Mouse (Mus musculus): ENCODE measurements around the gene Rab14. TPM values are rescaled to one million over a fixed set of nuclear protein-coding genes. Genes with fewer than 3 reads are reported as not detected.

Gene Rab14
- total and polyA plus RNA-seq, 3 experiments, result 127 to 1,231 (median 186) TPM

- ATAC-seq (ENCODE audit: extremely low read depth, insufficient number of reproducible peaks, low FRiP score, poor library complexity, severe bottlenecking), result no peak
- no peak for TF ChIP-seq GATA1 (IDR thresholded peaks at IDR 0.05; ENCODE audit: borderline replicate concordance, low read length)
- peaks cover 8% of the 10 kb centered on the region; the same call in 1 of the 2 replicates for H3K4me1 ChIP-seq (ENCODE audit: insufficient read depth, low read depth, low read length)
- no peak for DNase-seq (ENCODE audit: low spot score)
- no peak overlapping the region for H3K4me3 ChIP-seq (ENCODE audit: low read depth, low read length)
- H3K9me3 ChIP-seq (replicated peaks), result no peaks in the 10 kb centered on the region
- H3K36me3 ChIP-seq (replicated peaks), result peaks cover 98% of the 10 kb centered on the region
- H3K27me3 ChIP-seq (ENCODE audit: insufficient read depth, low read length), result no peaks in the 10 kb centered on the region
Measured at GRCm38 (mm10) chr2:35153844-35154554, 46.9 kb downstream of the Rab14 start.

- ATAC-seq (ENCODE audit: extremely low read depth, insufficient number of reproducible peaks, low FRiP score, poor library complexity, severe bottlenecking) (no peak), DNase-seq (ENCODE audit: low spot score) (no peak)
- H3K9me3 ChIP-seq (replicated peaks), result no peaks in the 10 kb centered on the region
- H3K4me1 ChIP-seq (ENCODE audit: insufficient read depth, low read depth, low read length), result peaks cover 8% of the 10 kb centered on the region; the same call in 1 of the 2 replicates
- TF ChIP-seq GATA1 (IDR thresholded peaks at IDR 0.05; ENCODE audit: borderline replicate concordance, low read length) (no peak), POLR2AphosphoS5 (IDR thresholded peaks at IDR 0.05; ENCODE audit: insufficient replicate concordance, low read depth, low read length) (no peak), TAL1 (conservative IDR thresholded peaks at IDR 0.05; ENCODE audit: low read depth, low read length) (no peak), CTCF (IDR thresholded peaks at IDR 0.05; ENCODE audit: low read depth, low read length) (no peak), GATA2 (IDR thresholded peaks at IDR 0.05; ENCODE audit: borderline replicate concordance, low read depth, low read length) (no peak)
- no peak overlapping the region for H3K4me3 ChIP-seq (ENCODE audit: low read depth, low read length)
- H3K27me3 ChIP-seq (ENCODE audit: insufficient read depth, low read length), result no peaks in the 10 kb centered on the region
- peaks cover 99% of the 10 kb centered on the region for H3K36me3 ChIP-seq (replicated peaks)
Measured at GRCm38 (mm10) chr2:35153179-35153578, 47.7 kb downstream of the Rab14 start.

GRCm38 (mm10) chr2:35151303-35151882 lies 49.5 kb downstream of the Rab14 start:
- TF ChIP-seq GATA2 (IDR thresholded peaks at IDR 0.05; ENCODE audit: borderline replicate concordance, low read depth, low read length) (no peak), GATA1 (IDR thresholded peaks at IDR 0.05; ENCODE audit: borderline replicate concordance, low read length) (no peak), POLR2AphosphoS5 (IDR thresholded peaks at IDR 0.05; ENCODE audit: insufficient replicate concordance, low read depth, low read length) (no peak)
- peaks cover 1% of the 10 kb centered on the region; the same call in 1 of the 2 replicates for H3K4me1 ChIP-seq (ENCODE audit: insufficient read depth, low read depth, low read length)
- no peaks in the 10 kb centered on the region for H3K9me3 ChIP-seq (replicated peaks)
- DNase-seq (ENCODE audit: low spot score), result no peak
- H3K4me3 ChIP-seq (ENCODE audit: low read depth, low read length), result no peak overlapping the region
- peaks cover 99% of the 10 kb centered on the region for H3K36me3 ChIP-seq (replicated peaks)
- no peak for ATAC-seq (ENCODE audit: extremely low read depth, insufficient number of reproducible peaks, low FRiP score, poor library complexity, severe bottlenecking)
- H3K27me3 ChIP-seq (ENCODE audit: insufficient read depth, low read length), result no peaks in the 10 kb centered on the region

- H3K36me3 ChIP-seq (replicated peaks), result peaks cover 99% of the 10 kb centered on the region
- peaks cover 2% of the 10 kb centered on the region; the same call in 1 of the 2 replicates for H3K4me1 ChIP-seq (ENCODE audit: insufficient read depth, low read depth, low read length)
- TF ChIP-seq TAL1 (conservative IDR thresholded peaks at IDR 0.05; ENCODE audit: low read depth, low read length) (no peak), POLR2AphosphoS5 (IDR thresholded peaks at IDR 0.05; ENCODE audit: insufficient replicate concordance, low read depth, low read length) (no peak), GATA1 (IDR thresholded peaks at IDR 0.05; ENCODE audit: borderline replicate concordance, low read length) (no peak), CTCF (IDR thresholded peaks at IDR 0.05; ENCODE audit: low read depth, low read length) (no peak), GATA2 (IDR thresholded peaks at IDR 0.05; ENCODE audit: borderline replicate concordance, low read depth, low read length) (no peak)
- H3K9me3 ChIP-seq (replicated peaks), result no peaks in the 10 kb centered on the region
- ATAC-seq (ENCODE audit: extremely low read depth, insufficient number of reproducible peaks, low FRiP score, poor library complexity, severe bottlenecking) (no peak), DNase-seq (ENCODE audit: low spot score) (no peak)
- H3K27me3 ChIP-seq (ENCODE audit: insufficient read depth, low read length), result no peaks in the 10 kb centered on the region
- H3K4me3 ChIP-seq (ENCODE audit: low read depth, low read length), result no peak overlapping the region
Measured at GRCm38 (mm10) chr2:35148806-35149205, 52.1 kb downstream of the Rab14 start.

GRCm38 (mm10) chr2:35141673-35142072 lies 59.2 kb downstream of the Rab14 start:
- Histone ChIP-seq H3K27me3 (ENCODE audit: insufficient read depth, low read length) (no peaks in the 10 kb centered on the region), H3K36me3 (replicated peaks) (peaks cover 93% of the 10 kb centered on the region)

GRCm38 (mm10) chr2:35138576-35138975 lies 62.3 kb downstream of the Rab14 start:
- no peak for TF ChIP-seq CTCF (IDR thresholded peaks at IDR 0.05; ENCODE audit: low read depth, low read length)
- TF ChIP-seq TAL1 (conservative IDR thresholded peaks at IDR 0.05; ENCODE audit: low read depth, low read length), result no peak
- TF ChIP-seq POLR2AphosphoS5 (IDR thresholded peaks at IDR 0.05; ENCODE audit: insufficient replicate concordance, low read depth, low read length), result no peak
- no peak for TF ChIP-seq GATA2 (IDR thresholded peaks at IDR 0.05; ENCODE audit: borderline replicate concordance, low read depth, low read length)
- TF ChIP-seq GATA1 (IDR thresholded peaks at IDR 0.05; ENCODE audit: borderline replicate concordance, low read length), result no peak
- H3K4me3 ChIP-seq (ENCODE audit: low read depth, low read length), result no peak overlapping the region
- no peak for DNase-seq (ENCODE audit: low spot score)
- H3K27me3 ChIP-seq (ENCODE audit: insufficient read depth, low read length), result no peaks in the 10 kb centered on the region
- H3K9me3 ChIP-seq (replicated peaks), result no peaks in the 10 kb centered on the region
- H3K4me1 ChIP-seq (ENCODE audit: insufficient read depth, low read depth, low read length), result no peaks in the 10 kb centered on the region; the same call in 1 of the 2 replicates
- no peak for ATAC-seq (ENCODE audit: extremely low read depth, insufficient number of reproducible peaks, low FRiP score, poor library complexity, severe bottlenecking)
- peaks cover 84% of the 10 kb centered on the region for H3K36me3 ChIP-seq (replicated peaks)

More at GRCm38 (mm10) chr2:35141673-35142072, 59.2 kb downstream of the Rab14 start:
- ATAC-seq (ENCODE audit: extremely low read depth, insufficient number of reproducible peaks, low FRiP score, poor library complexity, severe bottlenecking) (no peak), DNase-seq (ENCODE audit: low spot score) (no peak)
- no peaks in the 10 kb centered on the region for H3K9me3 ChIP-seq (replicated peaks)
- no peak overlapping the region for H3K4me3 ChIP-seq (ENCODE audit: low read depth, low read length)
- TF ChIP-seq TAL1 (conservative IDR thresholded peaks at IDR 0.05; ENCODE audit: low read depth, low read length), result no peak
- TF ChIP-seq GATA2 (IDR thresholded peaks at IDR 0.05; ENCODE audit: borderline replicate concordance, low read depth, low read length), result no peak
- TF ChIP-seq CTCF (IDR thresholded peaks at IDR 0.05; ENCODE audit: low read depth, low read length), result no peak
- TF ChIP-seq POLR2AphosphoS5 (IDR thresholded peaks at IDR 0.05; ENCODE audit: insufficient replicate concordance, low read depth, low read length), result no peak
- TF ChIP-seq GATA1 (IDR thresholded peaks at IDR 0.05; ENCODE audit: borderline replicate concordance, low read length), result no peak
- H3K4me1 ChIP-seq (ENCODE audit: insufficient read depth, low read depth, low read length), result peaks cover 2% of the 10 kb centered on the region; the same call in 1 of the 2 replicates

All from G1E (cell line).